Mouse (Mus musculus) spleen, postnatal 14 days (tissue): ENCODE data around the gene Ankrd22.

Experiments used
- DNase-seq, 2 experiments: peaks; one replicate each; pipeline ENCODE4 v3.0.0; 2021 to 2022; ENCODE audit warnings: low spot score in 2 of 2

The Ankrd22 gene

GRCm38 (mm10) chr19:34181234-34181633 lies 15.4 kb upstream of the Ankrd22 start:
- DNase-seq = no peak

GRCm38 (mm10) chr19:34180316-34180715 lies 14.5 kb upstream of the Ankrd22 start:
- no peak for DNase-seq

DNA sequence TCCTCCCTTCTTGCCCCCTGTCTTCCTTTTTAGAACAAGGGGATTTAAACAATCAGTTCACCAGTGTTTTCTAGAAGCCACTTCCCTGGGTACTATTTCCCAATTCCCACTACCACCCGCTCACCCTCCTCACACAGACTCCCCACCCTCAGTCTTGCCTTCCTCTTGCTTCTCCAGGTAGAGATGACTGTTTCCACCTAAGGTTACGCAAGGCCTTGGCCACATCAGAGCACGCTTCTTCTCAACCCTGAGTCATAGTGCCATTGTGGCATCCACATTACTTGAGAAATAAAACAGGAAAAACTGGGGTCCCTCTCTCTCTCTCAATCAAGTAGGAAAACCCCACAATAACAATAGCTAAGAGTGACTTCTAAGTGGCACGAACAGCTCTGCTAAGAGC lies 13.3 kb upstream of the Ankrd22 start:
- DNase-seq = no peak

GRCm38 (mm10) chr19:34174004-34174403 lies 8.2 kb upstream of the Ankrd22 start:
- no peak for DNase-seq

- no peak for DNase-seq
Observed at GRCm38 (mm10) chr19:34171167-34171566, 5.3 kb upstream of the Ankrd22 start.

GRCm38 (mm10) chr19:34169121-34169520 lies 3.3 kb upstream of the Ankrd22 start:
- no peak for DNase-seq

GRCm38 (mm10) chr19:34167896-34168661 lies 2.2 kb upstream of the Ankrd22 start:
- DNase-seq = no peak

DNA sequence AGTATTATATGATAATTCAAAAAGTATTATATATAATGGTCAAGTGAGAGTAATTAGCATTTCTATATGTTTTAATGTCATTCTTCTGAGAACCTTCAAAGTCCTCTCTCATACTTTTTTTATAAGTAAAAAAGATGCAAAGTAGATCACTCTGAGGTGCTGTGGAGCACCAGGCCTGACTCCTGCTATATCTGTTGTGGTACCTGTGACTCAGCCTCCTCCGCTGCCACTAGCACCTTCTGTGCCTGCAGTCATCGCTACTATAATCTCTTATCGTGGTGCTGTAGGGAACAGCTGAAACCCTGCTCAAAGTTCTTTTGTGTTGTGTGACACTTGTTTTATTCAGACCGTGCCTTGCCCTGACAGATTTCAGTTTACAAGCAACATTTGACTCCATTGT lies 533 bp upstream of the Ankrd22 start:
- DNase-seq = no peak

- DNase-seq = no peak
Observed at GRCm38 (mm10) chr19:34162693-34163092, 3.2 kb downstream of the Ankrd22 start.

DNA sequence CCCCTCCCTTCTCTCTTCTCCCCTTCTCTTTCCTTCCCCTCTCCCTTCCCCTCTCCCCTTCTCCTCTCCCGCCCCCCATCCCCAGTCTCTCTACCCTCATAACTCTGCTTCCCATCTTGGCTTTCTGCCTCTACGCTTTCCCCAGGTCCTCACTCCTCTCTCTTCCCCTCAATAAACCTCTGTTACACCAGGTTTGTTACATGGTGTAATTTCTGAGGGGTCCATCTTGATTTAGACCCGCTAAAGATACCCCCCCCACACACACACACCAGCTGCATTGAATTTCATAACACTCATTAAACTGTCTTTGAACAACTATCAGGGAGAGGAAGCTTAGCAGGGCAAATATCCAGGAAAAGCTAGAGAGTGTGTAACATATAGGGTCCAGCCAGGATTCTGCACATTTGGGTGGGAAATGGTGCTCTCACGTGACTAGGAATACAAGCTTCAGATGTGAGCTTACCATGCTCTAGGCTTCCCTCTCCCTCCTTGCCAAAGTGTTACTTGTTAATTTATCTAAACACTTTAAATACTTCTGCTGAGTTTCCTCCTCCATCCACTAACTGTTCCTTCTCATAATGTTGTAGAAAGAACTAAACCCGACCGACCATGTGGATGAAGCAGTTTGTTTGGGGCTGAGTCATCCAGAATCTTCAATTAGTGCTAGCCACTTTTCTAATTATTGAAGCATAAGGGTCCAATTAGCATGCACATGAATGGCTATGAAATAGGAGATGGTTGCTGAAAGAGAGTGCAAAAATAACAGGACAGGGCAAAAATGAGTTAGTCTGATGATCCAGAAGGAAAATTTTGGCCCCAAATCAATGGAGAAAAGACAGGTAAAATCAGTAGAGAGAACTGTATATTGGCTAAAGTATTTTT lies 12.3 kb downstream of the Ankrd22 start:
- no peak for DNase-seq

DNA sequence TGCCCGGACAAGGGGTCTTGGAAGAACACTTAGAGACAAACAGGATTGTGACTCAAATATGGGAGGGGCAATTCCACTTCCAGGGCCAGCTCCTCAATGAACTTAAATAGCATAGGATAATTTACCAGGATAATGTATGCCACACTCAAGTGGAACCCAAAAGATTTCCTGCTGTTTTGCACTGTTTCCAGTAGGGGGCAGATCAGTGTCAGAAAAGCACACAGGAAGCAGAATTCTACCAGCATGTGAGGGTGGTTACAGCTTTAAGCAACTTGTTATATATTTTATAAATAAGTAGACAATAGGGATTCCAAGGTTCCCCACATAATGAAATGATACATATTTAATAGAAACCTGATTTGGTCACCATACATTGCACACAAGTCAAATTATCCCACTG lies 13.9 kb downstream of the Ankrd22 start:
- no peak for DNase-seq

DNA sequence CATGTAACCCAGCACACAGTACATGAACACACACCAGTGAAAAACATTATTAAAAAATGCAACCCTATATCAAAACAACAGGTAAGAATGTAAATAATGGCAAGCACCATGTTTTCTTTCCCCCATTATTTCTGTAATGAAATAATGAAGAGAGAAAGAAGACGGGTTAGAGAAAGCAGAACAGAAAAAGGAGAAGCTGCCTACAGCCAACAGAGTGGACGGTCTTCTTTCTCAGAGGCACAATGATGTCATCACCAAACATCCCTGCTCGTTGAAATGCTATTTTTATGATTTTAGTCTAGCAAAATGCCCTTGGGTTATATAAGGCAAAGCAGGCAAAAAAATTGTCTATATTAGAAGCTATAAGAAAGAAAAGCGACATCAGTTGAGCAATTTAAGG lies 17.4 kb downstream of the Ankrd22 start:
- DNase-seq = no peak

GRCm38 (mm10) chr19:34139431-34140046 lies 26.3 kb downstream of the Ankrd22 start:
- no peak for DNase-seq

DNA sequence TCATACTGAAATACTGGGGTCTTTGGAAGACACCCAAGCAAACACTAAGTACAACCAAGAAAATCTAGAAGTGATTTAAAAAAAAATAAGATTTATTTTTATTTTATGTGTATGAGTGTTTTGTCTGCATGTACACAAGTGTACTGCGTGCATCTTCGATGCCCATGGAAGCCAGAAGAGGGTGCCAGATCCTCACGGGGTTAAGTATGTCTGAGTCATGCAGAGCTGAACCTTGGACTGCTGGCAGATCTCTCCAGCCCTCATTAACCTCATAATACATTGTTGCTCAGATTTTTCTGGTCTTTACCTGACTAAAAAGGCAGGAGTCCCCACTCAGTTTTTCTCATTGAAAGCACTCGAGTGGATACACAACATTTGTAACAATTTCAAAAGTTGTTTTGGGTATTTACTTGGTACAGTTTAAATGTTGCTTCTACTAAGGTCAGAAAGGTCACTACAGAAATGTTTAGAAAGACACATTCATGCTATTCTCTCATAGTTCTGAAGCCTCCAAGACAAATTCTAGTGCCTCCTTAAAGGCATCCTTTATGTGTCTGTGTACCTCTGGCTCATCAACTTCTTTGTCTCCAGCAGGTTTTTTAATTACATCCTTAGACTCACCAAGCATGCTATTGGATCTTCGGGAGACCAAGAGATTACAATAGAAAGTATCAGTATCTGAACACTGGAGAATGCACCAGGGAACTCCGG lies 27.0 kb downstream of the Ankrd22 start:
- DNase-seq = no peak

DNA sequence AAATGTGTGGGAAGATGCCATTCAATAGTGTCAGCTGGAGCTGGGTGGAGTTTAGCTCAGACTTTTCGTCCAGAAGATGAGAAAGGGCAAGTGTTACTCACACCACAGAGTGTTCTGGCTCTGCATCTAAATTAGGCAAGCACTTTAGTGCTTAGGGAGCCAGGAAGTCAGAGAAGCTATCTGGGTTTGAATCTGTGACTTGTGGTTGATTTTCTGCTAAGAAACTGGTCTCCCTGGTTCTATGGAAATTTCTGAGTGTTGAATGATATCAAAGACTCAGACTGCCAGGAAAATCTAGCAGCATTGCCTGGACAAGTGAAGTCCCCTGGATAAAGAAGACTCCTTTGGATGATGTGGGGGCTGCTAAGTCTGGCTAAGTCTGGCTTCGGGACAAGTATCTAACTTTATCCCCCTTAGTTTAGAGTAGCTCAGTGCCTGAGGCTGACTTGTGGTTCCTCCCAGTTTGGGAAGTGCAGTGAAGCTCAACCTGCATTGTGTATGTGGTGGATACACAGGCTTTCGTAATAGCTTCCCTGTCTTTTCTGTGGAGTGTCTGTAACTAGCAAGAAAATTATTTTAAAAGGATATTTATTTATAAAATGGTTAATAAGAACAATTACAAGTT lies 45.6 kb downstream of the Ankrd22 start:
- no peak for DNase-seq

- DNase-seq = no peak
Observed at GRCm38 (mm10) chr19:34119653-34120052, 46.2 kb downstream of the Ankrd22 start.

GRCm38 (mm10) chr19:34119102-34119501 lies 46.8 kb downstream of the Ankrd22 start:
- no peak for DNase-seq

- no peak for DNase-seq
Observed at GRCm38 (mm10) chr19:34104841-34105240, 61.0 kb downstream of the Ankrd22 start.

DNA sequence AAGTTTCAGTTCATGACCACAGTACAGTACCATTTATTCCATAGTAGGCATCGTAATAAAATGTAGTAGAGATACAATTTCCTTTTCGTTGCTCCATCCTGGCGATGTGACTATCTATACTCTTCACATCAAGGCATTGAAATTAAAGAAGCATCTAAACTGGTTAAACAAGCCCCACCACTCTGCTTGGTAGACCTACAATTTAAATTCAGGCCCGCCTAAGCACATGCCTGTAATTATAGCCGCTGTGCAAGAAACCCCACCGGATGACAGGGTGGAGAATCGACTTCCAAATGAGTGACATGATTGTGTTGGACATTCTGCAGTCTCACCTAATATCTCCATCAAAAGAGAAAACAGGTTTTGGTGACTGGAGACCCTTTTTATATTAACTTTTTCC lies 64.0 kb downstream of the Ankrd22 start:
- DNase-seq = no peak

DNA sequence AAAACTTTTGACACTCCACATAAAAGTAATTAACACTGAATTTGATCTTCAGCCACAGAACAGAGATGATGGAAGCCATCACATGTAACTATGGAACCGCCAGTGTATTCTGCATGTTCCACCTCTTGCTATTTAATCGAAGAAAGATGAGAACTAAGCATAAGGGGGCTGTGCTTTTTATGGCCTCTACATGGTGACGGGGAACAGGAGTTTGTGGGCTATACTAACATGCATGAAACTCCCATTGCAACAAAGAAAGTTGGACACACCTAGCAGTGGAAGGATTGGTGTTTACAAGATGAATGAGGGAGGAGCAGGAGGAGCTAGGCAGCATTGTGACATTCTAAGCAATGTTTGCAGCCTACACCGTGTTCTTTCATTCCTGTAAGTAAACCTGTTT lies 65.2 kb downstream of the Ankrd22 start, which contains the start of gene Lipm:
TSS of gene Lipm (plus strand) at position 301 of the 400 bp plus-strand sequence.
- no peak for DNase-seq

GRCm38 (mm10) chr19:34096228-34096627 lies 69.6 kb downstream of the Ankrd22 start:
- DNase-seq = no peak
